Mouse (Mus musculus) small intestine, adult 2 months (tissue): ENCODE results near the gene Cblb.

ENCODE experiments used
- CTCF ChIP-seq: fragments of 200-500 bp; IDR thresholded peaks from 2 replicates; pipeline ENCODE4 v1.5.1; 2012; ENCODE audit warnings: low read depth, mild to moderate bottlenecking, control low read depth, inconsistent platforms, low read length, moderate library complexity, mixed read lengths; ENCODE audit not compliant: insufficient replicate concordance, insufficient read length; ENCODE audit errors: extremely low read depth
- POLR2A ChIP-seq: fragments of 200-500 bp; IDR thresholded peaks from 2 replicates; pipeline ENCODE4 v1.6.1; 2012; ENCODE audit warnings: low read depth, mild to moderate bottlenecking, control low read depth, inconsistent platforms, low read length, moderate library complexity

DNA sequence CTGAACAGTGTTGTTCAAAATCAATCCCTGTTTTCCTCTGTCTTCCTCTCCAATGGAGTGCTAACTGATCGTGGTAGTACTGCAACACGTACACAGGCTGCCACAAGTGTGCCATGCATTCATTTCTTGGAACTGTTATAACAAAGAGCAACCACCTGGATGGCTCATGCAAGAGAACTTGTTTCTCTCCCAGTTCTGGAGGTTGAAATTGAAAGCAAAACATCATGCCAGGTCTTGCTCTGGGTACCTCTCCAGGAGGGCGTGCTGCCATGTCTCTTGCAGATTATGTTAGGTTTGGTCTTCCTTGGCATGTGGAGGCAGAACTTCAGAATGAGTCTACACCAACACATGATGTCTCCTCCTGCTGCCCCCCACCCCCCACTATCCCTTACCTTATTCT lies 24.2 kb downstream of the Cblb start:
- no peak for TF ChIP-seq CTCF
- no peak for TF ChIP-seq POLR2A
